Mouse (Mus musculus) liver, postnatal 0 days (tissue): ENCODE measurements around the gene Pkp1. TPM values are rescaled to one million over a fixed set of nuclear protein-coding genes. Genes with fewer than 3 reads are reported as not detected.

Experiments
- ATAC-seq: fragments of 200-750 bp; cut with Nextera tagmentation; 2 replicates; pipeline ENCODE4 v1.8.0; 2017; ENCODE audit warnings: mild to moderate bottlenecking, moderate library complexity
- DNase-seq: peaks from one replicate; pipeline ENCODE4 v3.0.0-alpha.2; 2016
- H3K27ac ChIP-seq: fragments of 300-500 bp; sonication (generic); 2 replicates; pipeline ENCODE4 v1.5.1; 2014; ENCODE audit warnings: antibody characterized with exemption, moderate library complexity, mild to moderate bottlenecking, low read depth
- H3K27me3 ChIP-seq: fragments of 300-500 bp; sonication (generic); 2 replicates; pipeline ENCODE4 v1.6.1; 2014; ENCODE audit warnings: low read length, control low read depth, mixed read lengths; ENCODE audit not compliant: insufficient read depth
- H3K36me3 ChIP-seq: fragments of 300-500 bp; sonication (generic); replicated peaks from 2 replicates; pipeline ENCODE4 v1.6.1; 2014; ENCODE audit warnings: mild to moderate bottlenecking, control low read depth, low read length, moderate library complexity, mixed read lengths; ENCODE audit not compliant: insufficient read depth
- H3K4me1 ChIP-seq: fragments of 300-500 bp; sonication (generic); 2 replicates; pipeline ENCODE4 v1.6.1; 2014; ENCODE audit warnings: antibody characterized with exemption, mild to moderate bottlenecking, control low read depth; ENCODE audit not compliant: insufficient read depth
- H3K4me2 ChIP-seq: fragments of 300-500 bp; sonication (generic); 2 replicates; pipeline ENCODE4 v1.6.1; 2014; ENCODE audit warnings: low read depth, mild to moderate bottlenecking, low read length, moderate library complexity, mixed read lengths
- H3K4me3 ChIP-seq: fragments of 300-500 bp; sonication (generic); 2 replicates; pipeline ENCODE4 v1.5.1; 2014; ENCODE audit warnings: low read depth, low read length
- H3K9ac ChIP-seq: fragments of 300-500 bp; sonication (generic); replicated peaks from 2 replicates; pipeline ENCODE4 v1.6.1; 2014; ENCODE audit warnings: mild to moderate bottlenecking, moderate library complexity
- H3K9me3 ChIP-seq: fragments of 300-500 bp; sonication (generic); 2 replicates; pipeline ENCODE4 v1.6.1; 2016; ENCODE audit warnings: mild to moderate bottlenecking, control low read depth, low read length, mixed read lengths
- CTCF ChIP-seq: sonication (generic); IDR thresholded peaks from 2 replicates; pipeline ENCODE4 v1.5.1; 2016; ENCODE audit warnings: antibody characterized with exemption, low read depth
- EP300 ChIP-seq: IDR thresholded peaks from 2 replicates; pipeline ENCODE4 v1.6.1; 2016; ENCODE audit warnings: antibody characterized with exemption, low read depth, mild to moderate bottlenecking
- WGBS: fragments of 180-500 bp; shearing (Covaris S2); extraction: QIAGEN DNeasy Blood & Tissue Kit; methylation state at CpG from one replicate; pipeline ENCODE4 v1.1.7; 2014; ENCODE audit not compliant: insufficient replicate concordance; 5-methylcytosine and 5-hydroxymethylcytosine counted together
- polyA plus RNA-seq: library from polyadenylated mRNA; unstranded; fragments of >200 nt; fragmentation: Nextera tagmentation; extraction: Ambion mirVana; gene quantifications from 2 replicates; pipeline ENCODE4 v1.2.1, GENCODE M21; 2015

Pkp1 gene
- polyA plus RNA-seq, 1 experiment from 2014 or later = 0.05 TPM

DNA sequence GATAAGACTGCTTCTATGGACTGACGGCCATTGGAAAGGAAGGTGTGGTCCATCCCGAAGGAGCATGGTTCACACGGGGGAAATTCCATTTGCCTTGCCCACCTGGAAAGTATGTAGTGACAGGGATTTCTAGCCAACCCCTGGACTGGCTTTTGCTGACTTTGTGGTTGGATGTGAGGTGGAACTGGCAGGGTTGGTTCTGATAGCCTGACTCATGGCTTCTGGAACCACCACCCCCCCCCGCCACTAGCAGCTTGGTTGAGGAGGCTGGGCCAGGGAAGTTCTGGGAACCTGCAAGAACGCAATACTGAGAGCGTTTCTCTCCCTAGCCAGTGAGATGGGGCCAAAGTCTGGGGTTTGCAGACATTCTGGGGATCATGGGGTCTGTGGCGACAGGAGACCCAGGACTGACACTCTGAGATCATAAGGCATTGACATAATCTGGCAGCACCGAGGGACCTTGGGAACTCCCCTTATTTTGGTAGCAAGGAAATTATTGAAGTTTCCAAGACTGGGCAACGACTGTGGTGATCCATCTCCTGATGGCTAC is 55.1 kb downstream of the Pkp1 start:
- no peak overlapping the region for H3K4me3 ChIP-seq
- H3K27ac ChIP-seq = no peak overlapping the region
- H3K4me1 ChIP-seq = no peaks in the 10 kb centered on the region
- no peaks in the 10 kb centered on the region for H3K36me3 ChIP-seq
- DNase-seq = no peak
- 63% methylated on average over 9 of the region's 9 CpGs for WGBS
- H3K9ac ChIP-seq = no peak overlapping the region
- H3K4me2 ChIP-seq = no peak overlapping the region
- H3K9me3 ChIP-seq = no peaks in the 10 kb centered on the region
- H3K27me3 ChIP-seq = peaks cover 6% of the 10 kb centered on the region; the same call in 1 of the 2 replicates
- ATAC-seq = no peak
- TF ChIP-seq EP300 (no peak), CTCF (no peak)

GRCm38 (mm10) chr1:135862561-135862960 is 56.4 kb downstream of the Pkp1 start:
- TF ChIP-seq CTCF = no peak
- no peak for TF ChIP-seq EP300
- Histone ChIP-seq H3K4me1 (no peaks in the 10 kb centered on the region), H3K27me3 (peaks cover 6% of the 10 kb centered on the region; the same call in 1 of the 2 replicates), H3K27ac (no peak overlapping the region), H3K9me3 (no peaks in the 10 kb centered on the region), H3K9ac (no peak overlapping the region), H3K4me2 (no peak overlapping the region), H3K4me3 (no peak overlapping the region), H3K36me3 (no peaks in the 10 kb centered on the region)
- 66% methylated on average over 5 of the region's 5 CpGs for WGBS
- ATAC-seq = no peak
- no peak for DNase-seq

- Histone ChIP-seq H3K4me1 (no peaks in the 10 kb centered on the region), H3K36me3 (no peaks in the 10 kb centered on the region), H3K27me3 (peaks cover 6% of the 10 kb centered on the region; the same call in 1 of the 2 replicates), H3K27ac (no peak overlapping the region), H3K4me3 (no peak overlapping the region), H3K4me2 (no peak overlapping the region), H3K9me3 (no peaks in the 10 kb centered on the region), H3K9ac (no peak overlapping the region)
- WGBS = 56% methylated on average over 9 of the region's 9 CpGs
- TF ChIP-seq CTCF (no peak), EP300 (no peak)
- DNase-seq (no peak), ATAC-seq (peak; percentile 19; the same call in 1 of the 2 replicates)
Observed at GRCm38 (mm10) chr1:135861980-135862552, 56.9 kb downstream of the Pkp1 start.

- no peak for DNase-seq
- no peaks in the 10 kb centered on the region for H3K9me3 ChIP-seq
- no peak overlapping the region for H3K9ac ChIP-seq
- ATAC-seq = no peak
- no peak overlapping the region for H3K4me2 ChIP-seq
- no peak overlapping the region for H3K4me3 ChIP-seq
- H3K27me3 ChIP-seq = peaks cover 5% of the 10 kb centered on the region; the same call in 1 of the 2 replicates
- TF ChIP-seq CTCF (no peak), EP300 (no peak)
- H3K36me3 ChIP-seq = no peaks in the 10 kb centered on the region
- 65% methylated on average over 5 of the region's 5 CpGs for WGBS
- H3K27ac ChIP-seq = no peak overlapping the region
- H3K4me1 ChIP-seq = no peaks in the 10 kb centered on the region
Observed at GRCm38 (mm10) chr1:135861091-135861490, 57.9 kb downstream of the Pkp1 start.

- Histone ChIP-seq H3K4me1 (no peaks in the 10 kb centered on the region), H3K4me2 (no peak overlapping the region), H3K4me3 (no peak overlapping the region), H3K27me3 (no peaks in the 10 kb centered on the region), H3K9me3 (no peaks in the 10 kb centered on the region), H3K36me3 (no peaks in the 10 kb centered on the region), H3K27ac (no peak overlapping the region), H3K9ac (no peak overlapping the region)
- TF ChIP-seq CTCF (no peak), EP300 (no peak)
- 85% methylated on average over 7 of the region's 7 CpGs for WGBS
- DNase-seq = no peak
- no peak for ATAC-seq
Observed at GRCm38 (mm10) chr1:135858533-135858932, 60.5 kb downstream of the Pkp1 start.

DNA sequence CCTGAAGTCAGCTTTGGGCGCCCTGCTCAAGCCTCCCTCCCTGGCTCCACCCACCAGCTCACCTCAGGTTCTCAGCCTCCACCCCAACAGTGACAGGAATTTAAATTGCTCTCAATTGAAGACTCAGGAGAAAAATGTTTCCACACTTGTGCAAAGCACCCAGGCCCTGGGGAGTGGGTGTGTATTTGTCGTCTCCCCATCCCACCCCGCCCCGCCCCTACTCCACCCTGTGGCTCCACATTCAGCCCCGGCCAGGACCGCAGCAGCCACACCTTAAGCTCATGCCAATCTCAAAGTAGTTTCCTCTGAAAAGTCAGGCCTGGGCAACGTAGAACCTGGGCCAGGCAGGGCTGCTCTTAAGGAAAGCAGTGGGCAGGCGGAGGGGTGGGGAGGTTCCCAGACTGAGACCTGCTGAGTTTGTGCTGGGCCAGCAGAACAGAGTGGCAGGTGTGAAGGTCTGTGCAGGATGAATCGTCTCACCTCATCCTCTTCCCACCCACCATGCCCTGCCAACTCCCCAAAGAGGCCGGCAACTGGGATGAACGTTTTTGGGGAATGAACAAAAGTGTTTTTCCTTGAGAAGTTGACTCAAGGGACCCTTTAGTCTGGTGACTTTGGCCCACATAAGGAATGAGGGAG is 61.8 kb downstream of the Pkp1 start:
- Histone ChIP-seq H3K36me3 (no peaks in the 10 kb centered on the region), H3K27me3 (no peaks in the 10 kb centered on the region), H3K4me1 (peaks cover 4% of the 10 kb centered on the region; the same call in 1 of the 2 replicates), H3K4me3 (no peak overlapping the region), H3K4me2 (no peak overlapping the region), H3K9me3 (no peaks in the 10 kb centered on the region), H3K27ac (no peak overlapping the region), H3K9ac (no peak overlapping the region)
- TF ChIP-seq EP300 = no peak
- TF ChIP-seq CTCF = no peak
- DNase-seq = no peak
- ATAC-seq = no peak
- WGBS = 54% methylated on average over 11 of the region's 11 CpGs
